Mouse (Mus musculus) brain, embryonic 14.5 days (tissue): ENCODE results near the gene Snrnp25.

Experiments used
- CTCF ChIP-seq: fragments of 200-500 bp; IDR thresholded peaks from 2 replicates; pipeline ENCODE4 v1.5.1; 2012; ENCODE audit warnings: inconsistent platforms, mild to moderate bottlenecking, moderate library complexity, borderline replicate concordance; ENCODE audit not compliant: insufficient read depth, insufficient read length; ENCODE audit errors: extremely low read depth
- POLR2A ChIP-seq: fragments of 200-500 bp; IDR thresholded peaks from 2 replicates; pipeline ENCODE4 v1.6.1; 2012; ENCODE audit warnings: mild to moderate bottlenecking, inconsistent platforms, borderline replicate concordance; ENCODE audit not compliant: poor library complexity, insufficient read depth, insufficient read length, severe bottlenecking; ENCODE audit errors: extremely low read depth

- TF ChIP-seq CTCF (no peak), POLR2A (no peak)
Measured at GRCm38 (mm10) chr11:32197766-32198165, 7.4 kb upstream of the Snrnp25 start.
